Mouse (Mus musculus) midbrain, postnatal 0 days (tissue): Measurements from ENCODE around the gene 4930402F06Rik. TPM values are rescaled to one million over a fixed set of nuclear protein-coding genes. Genes with fewer than 3 reads are reported as not detected.

Experiments used
- ATAC-seq: fragments of 200-750 bp; cut with Nextera tagmentation; 2 replicates; pipeline ENCODE4 v1.8.0; 2017; ENCODE audit warnings: moderate number of reproducible peaks, mild to moderate bottlenecking, moderate TSS enrichment, moderate library complexity; ENCODE audit not compliant: low FRiP score
- DNase-seq: peaks from one replicate; pipeline ENCODE4 v3.0.0-alpha.2; 2015; ENCODE audit warnings: low spot score
- H3K27ac ChIP-seq: fragments of 300-500 bp; sonication (generic); 2 replicates; pipeline ENCODE4 v1.5.1; 2014; ENCODE audit warnings: low read depth, mild to moderate bottlenecking, low read length, mixed read lengths
- H3K27me3 ChIP-seq: fragments of 300-500 bp; sonication (generic); 2 replicates; pipeline ENCODE4 v1.6.1; 2014; ENCODE audit warnings: low read length, control low read depth, mixed read lengths; ENCODE audit not compliant: insufficient read depth
- H3K36me3 ChIP-seq: fragments of 300-500 bp; sonication (generic); 2 replicates; pipeline ENCODE4 v1.6.1; 2014; ENCODE audit warnings: low read length, control low read depth, mixed read lengths; ENCODE audit not compliant: insufficient read depth
- H3K4me1 ChIP-seq: fragments of 300-500 bp; sonication (generic); 2 replicates; pipeline ENCODE4 v1.6.1; 2014; ENCODE audit warnings: mild to moderate bottlenecking, control low read depth, antibody characterized with exemption, low read length, mixed read lengths; ENCODE audit not compliant: insufficient read depth
- H3K4me2 ChIP-seq: fragments of 300-500 bp; sonication (generic); 2 replicates; pipeline ENCODE4 v1.6.1; 2014; ENCODE audit warnings: low read depth, mild to moderate bottlenecking, low read length, mixed read lengths; ENCODE audit not compliant: poor library complexity, severe bottlenecking
- H3K4me3 ChIP-seq: fragments of 300-500 bp; sonication (generic); 2 replicates; pipeline ENCODE4 v1.5.1; 2014; ENCODE audit warnings: low read depth, mild to moderate bottlenecking, low read length, moderate library complexity
- H3K9ac ChIP-seq: fragments of 300-500 bp; sonication (generic); replicated peaks from 2 replicates; pipeline ENCODE4 v1.6.1; 2014; ENCODE audit warnings: mild to moderate bottlenecking, low read length, moderate library complexity, mixed read lengths; ENCODE audit not compliant: poor library complexity, severe bottlenecking
- H3K9me3 ChIP-seq: fragments of 300-500 bp; sonication (generic); 2 replicates; pipeline ENCODE4 v1.6.1; 2016; ENCODE audit warnings: low read length, control low read depth
- CTCF ChIP-seq: IDR thresholded peaks from 2 replicates; pipeline ENCODE4 v1.5.1; 2016; ENCODE audit warnings: antibody characterized with exemption, mild to moderate bottlenecking
- WGBS: fragments of 180-500 bp; shearing (Covaris S2); extraction: QIAGEN DNeasy Blood & Tissue Kit; methylation state at CpG from one replicate; pipeline ENCODE4 v1.1.7; 2014; 5-methylcytosine and 5-hydroxymethylcytosine counted together
- polyA plus RNA-seq: library from polyadenylated mRNA; unstranded; fragments of >200 nt; fragmentation: Nextera tagmentation; extraction: Ambion mirVana; gene quantifications from 2 replicates; pipeline ENCODE4 v1.2.1, GENCODE M21; 2015
- total RNA-seq: library from RNA; depleted of rRNA; stranded (reverse); fragments of >200 nt; gene quantifications from 2 replicates; pipeline ENCODE4 v1.2.3, GENCODE M21; 2014

The 4930402F06Rik gene
- total and polyA plus RNA-seq, 2 experiments from 2014 or later: not detected

- H3K4me2 ChIP-seq: no peak overlapping the region
- 85% methylated on average over 3 of the region's 3 CpGs for WGBS
- H3K27ac ChIP-seq: no peak overlapping the region
- TF ChIP-seq CTCF: no peak
- DNase-seq (no peak), ATAC-seq (no peak)
- no peaks in the 10 kb centered on the region for H3K4me1 ChIP-seq
- no peaks in the 10 kb centered on the region for H3K27me3 ChIP-seq
- H3K9ac ChIP-seq: no peak overlapping the region
- H3K4me3 ChIP-seq: no peak overlapping the region
- peaks cover 4% of the 10 kb centered on the region; the same call in 1 of the 2 replicates for H3K9me3 ChIP-seq
- H3K36me3 ChIP-seq: no peaks in the 10 kb centered on the region
These were observed 25.4 kb upstream of the 4930402F06Rik start for GRCm38 (mm10) chr2:35422384-35422783.

GRCm38 (mm10) chr2:35420681-35421080, 23.7 kb upstream of the 4930402F06Rik start:
- Histone ChIP-seq H3K9me3 (peaks cover 4% of the 10 kb centered on the region; the same call in 1 of the 2 replicates), H3K9ac (no peak overlapping the region), H3K4me1 (no peaks in the 10 kb centered on the region), H3K27ac (no peak overlapping the region), H3K4me2 (no peak overlapping the region), H3K27me3 (no peaks in the 10 kb centered on the region), H3K4me3 (no peak overlapping the region), H3K36me3 (no peaks in the 10 kb centered on the region)
- DNase-seq (no peak), ATAC-seq (no peak)
- 75% methylated on average over 1 of the region's 1 CpGs for WGBS
- no peak for TF ChIP-seq CTCF

GRCm38 (mm10) chr2:35419671-35420070, 22.7 kb upstream of the 4930402F06Rik start:
- no peak overlapping the region for H3K4me3 ChIP-seq
- H3K27ac ChIP-seq: no peak overlapping the region
- H3K36me3 ChIP-seq: no peaks in the 10 kb centered on the region
- ATAC-seq: no peak
- peaks cover 4% of the 10 kb centered on the region; the same call in 1 of the 2 replicates for H3K9me3 ChIP-seq
- whole genome bisulfite sequencing: 95% methylated on average over 2 of the region's 2 CpGs
- TF ChIP-seq CTCF: no peak
- no peak for DNase-seq
- H3K4me1 ChIP-seq: no peaks in the 10 kb centered on the region
- H3K4me2 ChIP-seq: no peak overlapping the region
- no peak overlapping the region for H3K9ac ChIP-seq
- no peaks in the 10 kb centered on the region for H3K27me3 ChIP-seq

GRCm38 (mm10) chr2:35419243-35419642, 22.3 kb upstream of the 4930402F06Rik start:
- no peak for TF ChIP-seq CTCF
- H3K4me3 ChIP-seq: no peak overlapping the region
- ATAC-seq (no peak), DNase-seq (no peak)
- no peak overlapping the region for H3K4me2 ChIP-seq
- no peaks in the 10 kb centered on the region for H3K27me3 ChIP-seq
- H3K9me3 ChIP-seq: peaks cover 4% of the 10 kb centered on the region; the same call in 1 of the 2 replicates
- 88% methylated on average over 4 of the region's 4 CpGs for WGBS
- H3K36me3 ChIP-seq: no peaks in the 10 kb centered on the region
- no peak overlapping the region for H3K27ac ChIP-seq
- no peaks in the 10 kb centered on the region for H3K4me1 ChIP-seq
- H3K9ac ChIP-seq: no peak overlapping the region

- WGBS: 79% methylated on average over 1 of the region's 1 CpGs
- H3K4me3 ChIP-seq: no peak overlapping the region
- no peaks in the 10 kb centered on the region for H3K27me3 ChIP-seq
- no peak overlapping the region for H3K4me2 ChIP-seq
- H3K9me3 ChIP-seq: peaks cover 4% of the 10 kb centered on the region; the same call in 1 of the 2 replicates
- no peak for DNase-seq
- no peak for ATAC-seq
- H3K36me3 ChIP-seq: no peaks in the 10 kb centered on the region
- no peak for TF ChIP-seq CTCF
- no peak overlapping the region for H3K9ac ChIP-seq
- H3K27ac ChIP-seq: no peak overlapping the region
- no peaks in the 10 kb centered on the region for H3K4me1 ChIP-seq
These were observed 20.3 kb upstream of the 4930402F06Rik start for GRCm38 (mm10) chr2:35417231-35417630.

GRCm38 (mm10) chr2:35416473-35416872, 19.5 kb upstream of the 4930402F06Rik start:
- DNase-seq: no peak

More at GRCm38 (mm10) chr2:35416473-35416872, 19.5 kb upstream of the 4930402F06Rik start:
- Histone ChIP-seq H3K36me3 (no peaks in the 10 kb centered on the region), H3K27ac (no peak overlapping the region), H3K27me3 (no peaks in the 10 kb centered on the region), H3K9ac (no peak overlapping the region), H3K4me1 (no peaks in the 10 kb centered on the region), H3K4me3 (no peak overlapping the region), H3K9me3 (peaks cover 4% of the 10 kb centered on the region; the same call in 1 of the 2 replicates), H3K4me2 (no peak overlapping the region)
- no peak for TF ChIP-seq CTCF
- ATAC-seq: no peak
- WGBS: 84% methylated on average over 6 of the region's 6 CpGs
